Mouse (Mus musculus) testis, adult 2 months (tissue): ENCODE results near the gene Dnaja2. TPM values are rescaled to one million over a fixed set of nuclear protein-coding genes. Genes with fewer than 3 reads are reported as not detected.

Experiments
- H3K27ac ChIP-seq: fragments of 200-500 bp; 2 replicates; pipeline ENCODE4 v1.5.1; 2012; ENCODE audit warnings: low read depth, low read length; ENCODE audit not compliant: control insufficient read depth, insufficient read depth
- H3K27me3 ChIP-seq: fragments of 200-500 bp; 2 replicates; pipeline ENCODE4 v1.6.1; 2012; ENCODE audit warnings: mild to moderate bottlenecking, low read length, moderate library complexity; ENCODE audit not compliant: control insufficient read depth, insufficient read depth
- H3K36me3 ChIP-seq: fragments of 200-500 bp; 2 replicates; pipeline ENCODE4 v1.6.1; 2012; ENCODE audit warnings: mild to moderate bottlenecking, low read length; ENCODE audit not compliant: control insufficient read depth, insufficient read depth
- H3K4me1 ChIP-seq: fragments of 200-500 bp; 2 replicates; pipeline ENCODE4 v1.6.1; 2012; ENCODE audit warnings: low read length; ENCODE audit not compliant: control insufficient read depth, insufficient read depth
- H3K4me3 ChIP-seq: fragments of 200-500 bp; 2 replicates; pipeline ENCODE4 v1.5.1; 2012; ENCODE audit warnings: low read depth, mild to moderate bottlenecking, low read length, moderate library complexity, mixed read lengths; ENCODE audit not compliant: control insufficient read depth
- CTCF ChIP-seq: fragments of 200-500 bp; IDR thresholded peaks from 2 replicates; pipeline ENCODE4 v1.5.1; 2012; ENCODE audit warnings: low read depth, mild to moderate bottlenecking, inconsistent platforms, low read length, moderate library complexity; ENCODE audit not compliant: control insufficient read depth, insufficient read depth, insufficient replicate concordance
- POLR2A ChIP-seq: fragments of 200-500 bp; IDR thresholded peaks from 2 replicates; pipeline ENCODE4 v1.6.1; 2012; ENCODE audit warnings: low read depth, mild to moderate bottlenecking, inconsistent platforms, low read length, moderate library complexity; ENCODE audit not compliant: control insufficient read depth
- polyA plus RNA-seq: library from polyadenylated mRNA; depleted of rRNA; stranded (reverse); fragments of >200 nt; gene quantifications from 2 replicates; pipeline ENCODE4 v1.2.3, GENCODE M21; 2012

Gene Dnaja2
- polyA plus RNA-seq, 1 experiment = 29.2 TPM

DNA sequence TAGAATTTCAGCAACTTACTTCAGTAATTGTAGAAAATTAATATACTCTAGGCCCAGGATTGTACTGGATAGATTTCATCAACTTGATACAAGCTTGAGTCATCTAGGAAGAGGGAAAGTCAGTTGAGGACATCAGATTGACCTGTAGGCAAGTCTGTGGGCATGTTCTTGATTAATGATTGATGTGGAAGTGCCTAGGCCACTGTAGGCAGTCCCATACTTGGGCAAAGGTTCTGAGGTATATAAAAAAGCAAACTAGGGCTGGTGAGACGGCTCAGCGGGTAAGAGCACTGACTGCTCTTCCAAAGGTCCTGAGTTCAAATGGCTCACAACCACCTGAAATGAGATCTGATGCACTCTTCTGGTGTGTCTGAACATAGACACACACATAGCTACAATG lies 12.7 kb upstream of the Dnaja2 start:
- no peaks in the 10 kb centered on the region for H3K36me3 ChIP-seq
- H3K4me3 ChIP-seq = no peak overlapping the region
- TF ChIP-seq CTCF = no peak
- no peak for TF ChIP-seq POLR2A
- H3K27me3 ChIP-seq = no peaks in the 10 kb centered on the region
- H3K27ac ChIP-seq = no peak overlapping the region
- H3K4me1 ChIP-seq = no peaks in the 10 kb centered on the region

DNA sequence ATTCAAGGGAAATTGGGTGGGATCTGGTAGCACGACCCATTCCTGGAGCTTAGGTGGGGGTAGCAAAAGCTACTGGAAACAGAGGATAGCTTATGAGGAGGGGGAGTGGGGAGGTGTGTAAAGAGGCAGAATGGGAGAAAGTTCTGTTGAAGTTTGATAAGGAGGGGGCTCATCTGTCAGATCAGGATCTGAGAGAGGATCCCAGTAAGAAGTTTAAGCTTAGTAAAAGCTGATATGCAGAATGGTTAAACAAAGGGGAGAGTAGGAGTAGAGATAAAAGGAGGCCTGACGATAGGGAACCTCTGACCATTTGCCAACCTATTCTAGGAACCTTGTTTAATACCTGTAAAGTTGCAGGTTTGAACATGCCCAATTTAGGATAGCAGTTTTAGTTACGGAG lies 10.0 kb upstream of the Dnaja2 start:
- no peaks in the 10 kb centered on the region for H3K27me3 ChIP-seq
- H3K36me3 ChIP-seq = no peaks in the 10 kb centered on the region
- TF ChIP-seq CTCF = no peak
- no peak for TF ChIP-seq POLR2A
- H3K27ac ChIP-seq = no peak overlapping the region
- H3K4me3 ChIP-seq = no peak overlapping the region
- H3K4me1 ChIP-seq = no peaks in the 10 kb centered on the region

DNA sequence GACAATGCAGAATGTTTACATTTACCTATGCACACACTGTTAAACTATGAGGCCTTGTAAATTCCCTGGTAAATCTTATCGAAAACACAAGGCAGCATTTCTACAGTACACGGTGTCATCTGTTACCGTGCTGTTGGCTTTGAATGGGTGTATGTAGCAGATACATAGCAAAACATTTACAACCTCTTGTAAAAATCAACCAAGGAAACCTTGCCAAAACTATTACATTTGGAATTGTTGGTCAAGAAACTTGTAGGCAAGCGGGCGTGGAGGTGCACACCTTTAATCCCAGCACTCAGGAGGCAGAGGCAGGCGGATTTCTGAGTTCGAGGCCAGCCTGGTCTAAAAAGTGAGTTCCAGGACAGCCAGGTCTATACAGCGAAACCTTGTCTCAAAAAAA lies 8.2 kb upstream of the Dnaja2 start:
- Histone ChIP-seq H3K36me3 (no peaks in the 10 kb centered on the region), H3K4me1 (no peaks in the 10 kb centered on the region), H3K27ac (no peak overlapping the region), H3K27me3 (no peaks in the 10 kb centered on the region), H3K4me3 (no peak overlapping the region)
- TF ChIP-seq POLR2A = no peak
- no peak for TF ChIP-seq CTCF

DNA sequence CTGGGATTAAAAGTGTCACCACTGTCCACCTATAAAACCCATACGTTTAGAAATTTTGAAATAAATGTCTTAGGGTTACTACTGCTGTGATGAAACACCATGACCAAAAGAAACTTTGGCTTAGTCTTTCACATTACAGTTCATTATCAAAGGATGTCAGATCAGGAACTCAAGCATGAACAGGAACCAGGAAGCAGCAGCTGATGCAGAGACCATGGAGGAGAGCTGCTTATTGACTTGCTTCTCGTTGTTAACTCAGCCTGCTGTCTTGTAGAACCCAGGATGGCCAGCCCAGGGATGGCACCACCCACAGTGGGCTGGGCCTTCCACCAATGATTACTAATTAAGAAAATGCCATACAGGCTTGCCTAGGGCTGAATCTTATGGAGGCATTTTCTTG lies 4.8 kb upstream of the Dnaja2 start:
- TF ChIP-seq CTCF (no peak), POLR2A (no peak)
- H3K36me3 ChIP-seq = no peaks in the 10 kb centered on the region
- H3K4me1 ChIP-seq = no peaks in the 10 kb centered on the region
- H3K27me3 ChIP-seq = no peaks in the 10 kb centered on the region
- no peak overlapping the region for H3K27ac ChIP-seq
- no peak overlapping the region for H3K4me3 ChIP-seq

DNA sequence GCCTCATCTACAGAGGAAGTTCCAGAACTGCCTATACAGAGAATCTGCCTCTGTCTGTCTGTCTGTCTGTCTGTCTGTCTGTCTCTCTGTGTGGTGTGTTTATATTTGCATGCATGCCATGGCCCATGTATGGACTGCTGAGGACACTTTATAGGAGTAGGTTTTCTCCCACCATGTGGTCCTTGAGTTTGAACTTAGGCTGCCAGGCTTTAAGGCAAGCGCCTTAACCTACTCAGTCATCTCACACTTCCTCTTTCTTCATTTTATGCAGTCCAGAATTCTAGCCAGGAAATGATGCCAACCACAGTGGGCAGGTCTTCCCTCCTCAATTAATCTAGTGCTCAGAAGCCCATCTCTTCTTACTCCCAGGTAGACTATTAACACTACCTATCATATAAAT lies 4.1 kb upstream of the Dnaja2 start:
- no peaks in the 10 kb centered on the region; the same call in 1 of the 2 replicates for H3K4me1 ChIP-seq
- TF ChIP-seq CTCF = no peak
- no peak for TF ChIP-seq POLR2A
- no peak overlapping the region for H3K4me3 ChIP-seq
- no peaks in the 10 kb centered on the region for H3K27me3 ChIP-seq
- no peaks in the 10 kb centered on the region for H3K36me3 ChIP-seq
- no peak overlapping the region for H3K27ac ChIP-seq

DNA sequence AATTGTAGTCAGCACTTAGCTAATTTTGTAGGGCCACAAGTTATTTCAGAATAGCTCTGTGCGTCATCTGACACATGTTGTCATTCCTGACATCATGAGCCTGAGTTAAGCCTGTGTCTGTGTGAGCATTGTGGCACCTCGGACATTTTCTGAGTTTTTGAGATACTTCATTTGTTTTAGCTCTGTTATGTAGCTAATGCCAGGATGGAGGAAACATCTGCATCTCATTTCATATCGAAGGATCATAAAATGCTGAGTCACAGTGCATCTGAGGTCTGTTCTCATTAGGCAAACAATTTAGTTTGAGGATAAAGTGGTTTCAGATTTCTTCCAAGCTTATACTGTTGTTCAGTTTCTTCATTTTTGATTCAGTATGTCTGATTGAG lies 2.5 kb upstream of the Dnaja2 start:
- H3K4me3 ChIP-seq = no peak overlapping the region

DNA sequence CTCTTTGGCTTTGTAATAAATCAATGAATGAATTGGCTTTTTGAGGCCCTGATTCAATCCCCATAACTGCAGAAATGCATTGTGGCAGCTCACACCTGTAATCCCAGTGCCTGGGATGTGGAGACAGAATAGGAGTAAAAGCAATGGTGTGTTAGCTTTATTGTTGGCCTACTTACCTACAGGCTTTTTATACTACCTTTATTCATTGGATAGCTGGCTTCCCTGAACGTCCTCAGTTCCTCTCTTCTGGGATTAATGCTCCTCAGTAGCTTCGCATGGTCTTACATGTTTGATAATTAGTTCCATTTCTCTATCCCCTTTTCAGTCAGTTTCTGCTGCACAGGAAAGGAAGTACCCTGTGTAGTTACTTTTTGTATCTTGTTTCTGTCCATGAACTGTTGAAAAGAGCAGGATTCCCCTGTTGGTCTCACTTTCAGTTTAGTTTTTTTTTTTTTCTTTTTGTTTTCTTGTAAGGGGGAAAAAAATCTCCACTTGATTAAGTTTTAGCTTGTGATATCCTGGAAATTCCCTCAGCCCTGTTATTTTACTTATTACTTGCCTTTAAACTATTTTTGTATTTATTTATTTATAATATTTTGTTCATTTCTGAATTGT lies 1.9 kb upstream of the Dnaja2 start:
- Histone ChIP-seq H3K27me3 (no peaks in the 10 kb centered on the region), H3K27ac (no peak overlapping the region; the same call in 1 of the 2 replicates), H3K36me3 (no peaks in the 10 kb centered on the region), H3K4me3 (no peak overlapping the region), H3K4me1 (no peaks in the 10 kb centered on the region; the same call in 1 of the 2 replicates)
- TF ChIP-seq CTCF (no peak), POLR2A (no peak)

More for the DNA sequence above, 2.5 kb upstream of the Dnaja2 start:
- no peak for TF ChIP-seq POLR2A
- no peak for TF ChIP-seq CTCF
- H3K27me3 ChIP-seq = no peaks in the 10 kb centered on the region
- no peaks in the 10 kb centered on the region for H3K36me3 ChIP-seq
- H3K4me1 ChIP-seq = no peaks in the 10 kb centered on the region; the same call in 1 of the 2 replicates
- no peak overlapping the region for H3K27ac ChIP-seq
